Comparison of ENCODE assay signal across 8 mouse cellular contexts in the genomic region with DNA sequence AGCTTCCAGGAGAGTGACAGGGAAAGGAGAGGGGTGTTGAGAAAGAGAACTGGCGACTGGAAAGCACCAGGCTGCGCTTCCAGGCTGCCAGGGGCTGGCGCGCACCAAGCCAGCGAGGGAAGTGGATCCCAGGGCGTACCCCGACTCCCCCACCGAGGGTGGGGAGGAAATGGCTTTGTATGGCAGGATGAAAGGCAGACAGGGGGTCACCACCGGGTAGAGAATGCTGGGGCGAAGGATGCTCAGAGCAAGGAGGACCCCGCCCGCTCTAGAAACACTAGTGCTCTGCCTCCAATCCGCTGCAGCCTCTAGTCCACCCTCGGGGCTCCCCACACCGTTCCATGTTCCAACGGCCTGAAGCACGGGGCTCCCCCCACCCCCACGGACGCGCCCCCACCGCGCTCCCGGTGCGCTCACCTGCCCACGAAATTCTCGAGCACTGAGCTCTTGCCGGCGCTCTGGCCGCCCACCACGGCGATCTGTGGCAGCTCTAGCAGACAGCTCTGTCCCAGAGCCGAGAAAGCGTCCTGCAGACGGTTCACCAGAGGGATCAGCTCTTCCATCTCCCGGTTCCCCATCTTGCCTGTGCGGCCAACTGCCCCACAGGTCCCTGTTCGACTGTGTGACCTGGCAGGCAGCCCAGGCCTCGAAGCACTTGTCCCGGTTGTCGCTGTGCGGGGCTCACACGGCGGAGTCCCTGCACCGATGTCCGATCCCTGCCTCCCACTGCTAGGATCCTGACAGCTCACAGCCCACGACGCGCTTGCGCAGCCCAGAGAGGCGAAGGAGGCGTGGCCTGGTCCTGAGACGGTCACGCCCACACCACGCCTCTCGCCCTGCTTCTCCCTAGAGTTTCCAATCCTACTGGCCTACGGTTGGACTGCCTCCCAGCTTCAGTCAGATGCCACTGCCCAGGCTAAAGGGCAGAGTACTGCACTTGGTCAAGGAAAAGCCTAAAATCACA. TPM values are rescaled to one million over a fixed set of nuclear protein-coding genes. Genes with fewer than 3 reads are reported as not detected.
DNase-seq lines count a peak whose midpoint lies in the region; ATAC-seq lines count a peak whose summit lies in the region.

Gene Dnm3 (minus strand): TSS at position 789 of the 964 bp plus-strand sequence.

- no peaks in the 10 kb centered on the region; the same call in 1 of the 2 replicates for H3K9me3 ChIP-seq in erythroblast, embryonic 14.5 days (ENCODE audit: control insufficient read depth, low read length)
- H3K9me3 ChIP-seq in heart, embryonic 11.5 days (replicated peaks; ENCODE audit: control insufficient read depth, low read length): no peaks in the 10 kb centered on the region
- no peaks in the 10 kb centered on the region for H3K9me3 ChIP-seq in kidney, embryonic 15.5 days (replicated peaks)
- no peaks in the 10 kb centered on the region for H3K9me3 ChIP-seq in limb, embryonic 15.5 days
- H3K9me3 ChIP-seq in stomach, embryonic 14.5 days (ENCODE audit: control insufficient read depth, low read depth, low read length): no peaks in the 10 kb centered on the region

- no peaks in the 10 kb centered on the region for H3K36me3 ChIP-seq in erythroblast, embryonic 14.5 days (ENCODE audit: control insufficient read depth)
- H3K36me3 ChIP-seq in heart, embryonic 11.5 days (ENCODE audit: control insufficient read depth, insufficient read depth, low read length): no peaks in the 10 kb centered on the region
- no peaks in the 10 kb centered on the region for H3K36me3 ChIP-seq in kidney, embryonic 15.5 days
- no peaks in the 10 kb centered on the region for H3K36me3 ChIP-seq in limb, embryonic 15.5 days
- no peaks in the 10 kb centered on the region for H3K36me3 ChIP-seq in stomach, embryonic 14.5 days (ENCODE audit: control insufficient read depth, insufficient read depth, low read length)

- H3K4me2 ChIP-seq in heart, embryonic 11.5 days: peak within 1 kb of the TSS; percentile 98
- peak within 1 kb of the TSS; percentile 95 for H3K4me2 ChIP-seq in kidney, embryonic 15.5 days
- H3K4me2 ChIP-seq in limb, embryonic 15.5 days: peak within 1 kb of the TSS; percentile 98
- peak within 1 kb of the TSS; percentile 99 for H3K4me2 ChIP-seq in stomach, embryonic 14.5 days (replicated peaks; ENCODE audit: low read depth, low read length)

- H3K4me3 ChIP-seq in erythroblast, embryonic 14.5 days (replicated peaks): peak within 1 kb of the TSS; percentile 36
- peak within 1 kb of the TSS; percentile 66 for H3K4me3 ChIP-seq in heart, embryonic 11.5 days (ENCODE audit: low read depth, low read length)
- H3K4me3 ChIP-seq in kidney, embryonic 15.5 days (replicated peaks): peak within 1 kb of the TSS; percentile 54
- H3K4me3 ChIP-seq in limb, embryonic 15.5 days: peak within 1 kb of the TSS; percentile 64
- H3K4me3 ChIP-seq in stomach, embryonic 14.5 days (ENCODE audit: low read depth, low read length): peak within 1 kb of the TSS; percentile 61

- H3K27me3 ChIP-seq in erythroblast, embryonic 14.5 days (ENCODE audit: control insufficient read depth): peaks cover 42% of the 10 kb centered on the region
- peaks cover 14% of the 10 kb centered on the region for H3K27me3 ChIP-seq in heart, embryonic 11.5 days (ENCODE audit: control insufficient read depth, insufficient read depth, low read length)
- peaks cover 32% of the 10 kb centered on the region for H3K27me3 ChIP-seq in kidney, embryonic 15.5 days
- peaks cover 24% of the 10 kb centered on the region for H3K27me3 ChIP-seq in limb, embryonic 15.5 days
- peaks cover 5% of the 10 kb centered on the region; the same call in 1 of the 2 replicates for H3K27me3 ChIP-seq in stomach, embryonic 14.5 days (ENCODE audit: control insufficient read depth, insufficient read depth, low read length)

- ATAC-seq in heart, embryonic 11.5 days (replicated peaks; ENCODE audit: insufficient number of reproducible peaks, low FRiP score, low TSS enrichment): peak; percentile 98
- ATAC-seq in kidney, embryonic 15.5 days (replicated peaks; ENCODE audit: low FRiP score): peak; percentile 99
- ATAC-seq in limb, embryonic 15.5 days (ENCODE audit: insufficient number of reproducible peaks, low FRiP score, low TSS enrichment, low read depth): peak; percentile 94
- peak; percentile 97 for ATAC-seq in stomach, embryonic 14.5 days (ENCODE audit: insufficient number of reproducible peaks, insufficient read depth, low FRiP score, low read depth)

- peak within 1 kb of the TSS; percentile 52; the same call in 1 of the 2 replicates for H3K9ac ChIP-seq in heart, embryonic 11.5 days (ENCODE audit: low read depth, low read length)
- H3K9ac ChIP-seq in kidney, embryonic 15.5 days: peak within 1 kb of the TSS; percentile 61
- H3K9ac ChIP-seq in limb, embryonic 15.5 days: peak within 1 kb of the TSS; percentile 23; the same call in 1 of the 2 replicates
- H3K9ac ChIP-seq in stomach, embryonic 14.5 days (replicated peaks; ENCODE audit: low read depth, low read length): peak within 1 kb of the TSS; percentile 30; the same call in 1 of the 2 replicates

- H3K4me1 ChIP-seq in erythroblast, embryonic 14.5 days (ENCODE audit: control insufficient read depth): peaks cover 6% of the 10 kb centered on the region
- 0 out of 2 replicates have a peak, but pooled peaks cover 3% of the 10 kb centered on the region for H3K4me1 ChIP-seq in heart, embryonic 11.5 days (ENCODE audit: control insufficient read depth, insufficient read depth, low read length)
- H3K4me1 ChIP-seq in kidney, embryonic 15.5 days: peaks cover 19% of the 10 kb centered on the region
- peaks cover 13% of the 10 kb centered on the region for H3K4me1 ChIP-seq in limb, embryonic 15.5 days
- H3K4me1 ChIP-seq in stomach, embryonic 14.5 days (ENCODE audit: control insufficient read depth, insufficient read depth, low read length): no peaks in the 10 kb centered on the region

- peak; percentile 14 for DNase-seq in 3134 (ENCODE audit: extremely low read depth, insufficient read length, low spot score)
- DNase-seq in brain, embryonic 18.5 days (ENCODE audit: low read depth, low spot score): peak; percentile 78
- DNase-seq in monocyte, adult 2 months (ENCODE audit: low read depth in 1 of 2, low spot score in 2 of 2): peak; percentile 10 to 12

- no peak within 1 kb of the TSS for H3K27ac ChIP-seq in heart, embryonic 11.5 days (ENCODE audit: low read depth, low read length)
- no peak within 1 kb of the TSS for H3K27ac ChIP-seq in kidney, embryonic 15.5 days
- no peak within 1 kb of the TSS for H3K27ac ChIP-seq in limb, embryonic 15.5 days
- H3K27ac ChIP-seq in stomach, embryonic 14.5 days (ENCODE audit: low read length): no peak within 1 kb of the TSS

- WGBS in heart, embryonic 11.5 days (ENCODE audit: insufficient replicate concordance): under 1% methylated on average over 56 of the region's 56 CpGs
- under 1% methylated on average over 56 of the region's 56 CpGs for WGBS in kidney, embryonic 15.5 days
- under 1% methylated on average over 56 of the region's 56 CpGs for WGBS in limb, embryonic 15.5 days
- WGBS in stomach, embryonic 14.5 days: under 1% methylated on average over 56 of the region's 56 CpGs

RNA-seq across cellular contexts. Expression of gene Dnm3, which starts in this region (rescaled TPM):
- polyA plus RNA-seq in erythroblast, embryonic 14.5 days (2012): 0.01 TPM in 1 of 2 replicates, not detected in the other
- 1.5 and 2.3 TPM in 2 replicates for polyA plus RNA-seq in heart, embryonic 11.5 days (2014; fragmentation: Nextera tagmentation; extraction: Ambion mirVana)
- polyA plus RNA-seq in kidney, embryonic 15.5 days (2015; fragmentation: Nextera tagmentation; extraction: Ambion mirVana): 7.3 and 7.6 TPM in 2 replicates
- 16.1 and 23.6 TPM in 2 replicates for polyA plus RNA-seq in limb, embryonic 15.5 days (2015; fragmentation: Nextera tagmentation; extraction: Ambion mirVana)
- 8.6 and 9.5 TPM in 2 replicates for polyA plus RNA-seq in stomach, embryonic 14.5 days (2014; fragmentation: Nextera tagmentation; extraction: Ambion mirVana)

Comparison
In these comparisons a context has a peak if more than half of its experiments do, and no peak if none do; other contexts are left out.
1. DNase-seq: peak in every context shown above with its lines; median percentile 78 in brain, embryonic 18.5 days; 14 in 3134; 11 in monocyte, adult 2 months.